Mouse (Mus musculus) stomach, postnatal 0 days (tissue): Measurements from ENCODE around the gene Uba5.

ENCODE experiments used
- CTCF ChIP-seq: IDR thresholded peaks from 2 replicates; pipeline ENCODE4 v1.5.1; 2016; ENCODE audit warnings: antibody characterized with exemption, low read depth, mild to moderate bottlenecking, moderate library complexity
- EP300 ChIP-seq: optimal IDR thresholded peaks from 2 replicates; pipeline ENCODE3; 2016; ENCODE audit warnings: antibody characterized with exemption

DNA sequence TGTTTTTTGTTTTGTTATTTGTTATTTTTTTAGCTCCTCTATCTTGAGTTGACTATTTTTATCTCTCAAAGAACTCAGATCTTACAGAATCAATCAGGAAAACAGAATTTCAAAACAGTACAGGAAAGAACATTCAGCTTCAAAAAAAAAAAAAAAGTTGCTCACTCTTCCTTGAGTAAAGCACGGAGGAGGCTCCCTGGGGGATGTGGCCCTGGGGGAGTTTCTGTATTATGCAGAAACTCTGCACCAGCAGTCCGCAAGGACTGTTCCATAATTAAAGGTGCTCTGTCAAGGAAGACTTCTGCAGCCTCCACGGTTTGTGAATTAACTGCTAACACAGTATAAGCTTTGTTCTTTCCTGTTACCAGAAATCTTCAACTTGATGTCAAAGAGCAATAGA is 38.5 kb upstream of the Uba5 start:
- TF ChIP-seq EP300 = no peak
- no peak for TF ChIP-seq CTCF
